Mouse (Mus musculus) left cerebral cortex, adult 9 months (tissue): ENCODE data around the gene Cpne9.
"Not testable (repeated sequence)": the region's sequence is repeated elsewhere in the genome, so short reads cannot be mapped to it uniquely, and the experiment has no call there.

Source experiments
- DNase-seq, 2 experiments: peaks; one replicate each; pipeline ENCODE4 v3.0.0; 2022; ENCODE audit warnings: low spot score in 2 of 2

The Cpne9 gene

GRCm38 (mm10) chr6:113289346-113289745 lies 7.2 kb downstream of the Cpne9 start:
- DNase-seq, result no peak

GRCm38 (mm10) chr6:113290346-113290745 lies 8.2 kb downstream of the Cpne9 start:
- no peak for DNase-seq

DNA sequence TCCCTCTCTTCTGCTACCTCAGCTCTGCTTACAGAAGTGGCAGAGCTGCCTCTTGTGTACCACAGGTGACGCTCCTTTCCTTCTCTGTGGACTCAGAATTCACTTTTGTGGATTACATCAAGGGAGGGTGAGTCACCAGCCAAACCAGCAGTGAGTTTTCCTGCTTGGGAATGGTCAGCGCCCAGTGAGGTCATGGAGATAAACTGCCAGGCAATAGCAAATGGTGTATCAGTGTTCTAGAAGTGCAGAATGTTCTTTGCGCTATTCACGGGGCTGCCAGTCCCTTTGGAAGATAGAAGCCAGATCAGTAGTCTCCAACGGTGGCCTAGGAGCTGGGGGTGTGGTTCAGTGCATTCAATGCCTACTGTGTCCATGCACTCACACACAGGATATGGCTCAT lies 10.8 kb downstream of the Cpne9 start:
- no peak for DNase-seq

- DNase-seq, result no peak
Observed at GRCm38 (mm10) chr6:113296046-113296445, 13.9 kb downstream of the Cpne9 start.

DNA sequence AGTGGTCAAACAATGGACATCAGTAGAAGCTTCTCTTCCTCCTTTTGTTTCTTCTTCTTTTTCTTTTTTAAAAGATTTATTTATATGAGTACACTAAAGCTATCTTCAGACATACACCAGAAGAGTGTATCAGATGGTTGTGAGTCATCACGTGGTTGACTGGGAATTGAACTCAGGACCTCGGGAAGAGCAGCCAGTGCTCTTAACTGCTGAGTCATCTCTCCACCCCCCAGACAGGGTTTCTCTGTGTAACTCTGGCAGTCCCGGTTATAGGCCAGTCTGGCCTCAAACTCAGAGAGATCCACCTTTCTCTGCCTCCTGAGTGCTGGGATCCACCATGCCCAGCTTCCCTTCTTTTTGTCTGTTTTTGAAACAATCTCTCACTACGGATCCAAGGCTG lies 14.5 kb downstream of the Cpne9 start:
- no peak for DNase-seq

GRCm38 (mm10) chr6:113301350-113301749 lies 19.2 kb downstream of the Cpne9 start:
- DNase-seq, result no peak

DNA sequence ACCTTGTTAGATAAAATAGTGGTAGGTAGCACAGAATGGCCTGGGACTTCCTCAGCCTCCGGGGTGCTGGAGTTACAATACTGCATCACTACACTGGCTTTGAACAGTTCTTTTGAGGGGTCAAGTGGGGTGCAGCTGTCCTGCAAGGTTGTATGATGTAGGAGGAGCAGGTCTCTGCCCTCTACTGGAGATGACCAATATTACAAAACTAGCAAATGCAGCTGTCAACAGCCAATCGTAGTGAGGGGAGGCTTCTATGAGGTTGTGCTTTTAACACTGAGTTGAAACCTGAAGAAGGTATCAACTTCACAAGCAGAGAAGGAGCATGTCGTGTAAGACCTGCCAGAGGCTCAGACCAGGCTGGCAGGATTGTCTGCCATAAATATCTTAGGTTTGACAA lies 20.2 kb downstream of the Cpne9 start:
- no peak for DNase-seq

DNA sequence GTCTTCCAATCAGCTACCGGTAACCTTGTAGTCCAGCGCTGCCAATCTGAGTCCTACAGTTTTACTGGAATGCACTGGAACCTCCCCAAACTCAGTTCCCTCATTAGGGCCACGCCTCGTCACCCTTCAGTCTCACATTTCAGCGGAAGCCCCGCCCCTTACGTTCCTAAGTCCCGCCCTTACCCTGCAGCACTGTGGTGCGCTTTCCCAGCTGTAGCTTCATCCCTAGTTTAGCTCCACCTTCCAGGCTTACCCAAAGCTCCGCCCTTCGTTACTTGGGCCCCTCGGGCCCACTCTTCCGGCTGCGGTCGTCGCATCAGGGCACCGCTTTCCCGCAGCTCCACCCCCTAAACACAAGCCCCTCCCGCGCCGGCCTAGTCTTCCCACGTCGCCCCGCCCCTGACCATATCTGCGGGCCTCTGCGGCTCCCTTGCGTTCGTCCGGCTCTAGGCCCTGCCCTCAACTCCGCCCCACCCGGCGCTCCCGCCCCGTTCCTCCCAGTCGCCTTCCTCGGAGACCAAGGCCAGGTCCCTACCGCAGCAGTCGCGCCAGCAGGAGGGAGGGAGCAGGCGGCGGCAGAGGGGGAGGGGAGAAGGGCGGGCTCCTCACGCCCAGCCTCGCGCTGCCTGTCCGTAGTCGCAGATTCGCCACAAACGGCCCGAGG lies 24.3 kb downstream of the Cpne9 start:
- DNase-seq, result peak; percentile 99

DNA sequence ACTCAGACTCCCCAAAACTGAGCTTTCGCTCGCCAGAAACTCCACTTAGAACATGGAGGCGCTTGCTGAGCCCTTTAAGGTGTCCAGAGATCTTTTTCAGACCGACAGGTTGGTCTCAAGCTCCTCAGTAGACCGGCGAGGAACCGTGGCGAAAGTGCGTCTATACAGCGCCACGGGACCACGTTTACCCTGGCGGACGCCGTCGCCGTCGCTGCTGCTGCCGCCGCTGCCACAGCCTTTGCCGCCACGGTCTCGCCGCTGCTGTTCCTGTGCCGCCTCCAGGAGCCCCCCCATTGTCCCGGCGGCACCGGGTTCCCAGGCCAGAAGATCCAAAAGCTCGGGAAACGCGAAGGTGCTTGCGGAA lies 24.9 kb downstream of the Cpne9 start, which contains the start of gene Brpf1:
Gene Brpf1, plus strand, starts transcription at position 152 of the 364 bp plus-strand sequence.
- no peak for DNase-seq

DNA sequence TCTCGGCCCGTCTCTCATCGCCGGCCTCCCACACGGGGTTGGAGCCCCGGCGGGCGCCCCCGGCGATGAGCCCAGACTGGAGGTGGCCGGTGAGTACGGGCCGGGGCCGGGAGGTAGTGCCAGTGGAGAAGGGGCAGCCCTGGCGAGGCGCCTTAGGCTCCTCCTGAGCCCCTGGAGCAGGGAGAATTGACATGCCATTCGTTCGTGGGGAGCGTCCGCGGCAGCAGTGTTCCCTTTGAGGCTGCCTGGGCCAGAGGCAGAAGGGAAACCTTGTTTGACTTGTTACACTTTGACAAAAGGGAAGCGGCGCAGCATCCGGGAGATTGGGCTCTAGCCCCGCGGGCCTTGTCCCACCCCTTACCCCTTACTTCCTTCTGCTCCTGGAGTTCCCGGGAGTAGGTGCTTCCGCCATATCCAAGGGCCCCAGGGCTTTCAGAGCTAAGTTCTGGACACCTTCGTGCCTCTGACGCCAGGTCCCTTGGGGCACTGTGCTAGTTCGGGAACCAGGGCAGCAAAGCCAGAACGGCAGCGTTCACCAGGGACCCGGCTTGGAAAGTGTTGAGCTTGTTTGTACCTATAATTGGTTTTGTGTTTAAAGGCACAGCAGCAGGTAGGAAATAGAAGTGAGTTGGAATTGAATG lies 25.5 kb downstream of the Cpne9 start:
- DNase-seq, result no peak

- DNase-seq, result peak in 1 of 2 experiments; percentile 59
Observed at GRCm38 (mm10) chr6:113308141-113308540, 26.0 kb downstream of the Cpne9 start.

GRCm38 (mm10) chr6:113315972-113316371 lies 33.9 kb downstream of the Cpne9 start:
- DNase-seq, result no peak

DNA sequence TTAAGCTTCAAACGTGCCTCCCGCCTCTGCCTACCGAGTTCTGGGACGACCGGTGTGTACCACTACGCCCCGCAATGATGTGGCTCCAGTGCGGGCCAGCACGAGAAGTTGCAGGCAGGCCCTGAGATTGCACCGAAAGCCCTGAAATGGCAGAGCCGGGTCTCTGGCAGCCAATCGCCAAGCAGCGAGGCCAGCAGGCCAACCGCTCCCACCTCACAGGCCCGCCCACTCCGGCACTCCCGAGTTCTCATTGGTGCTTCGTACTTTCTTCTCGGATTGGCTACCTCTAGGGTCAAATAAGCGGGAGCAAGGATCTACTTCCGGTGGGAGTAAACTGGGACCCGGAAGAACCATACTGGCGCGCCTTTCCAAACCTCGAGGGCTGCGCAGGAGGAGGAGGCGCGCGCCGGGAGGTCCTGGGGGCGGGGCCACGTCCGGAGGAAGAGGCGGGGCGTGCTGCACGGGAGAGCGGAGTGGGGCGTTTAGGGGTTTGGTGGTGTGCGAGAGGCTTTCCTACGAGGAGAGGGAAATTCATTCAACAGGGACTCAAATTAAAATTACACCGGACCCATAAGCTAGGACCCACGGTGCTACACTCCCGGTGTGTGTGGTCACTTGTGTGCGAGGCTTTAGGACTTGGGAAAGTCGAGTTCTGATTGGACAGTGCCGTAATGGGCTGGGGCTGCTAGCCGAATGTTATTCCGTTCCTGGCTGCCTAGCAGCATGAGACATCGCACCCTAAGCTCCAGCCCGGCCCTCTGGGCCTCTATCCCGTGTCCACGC lies 44.6 kb downstream of the Cpne9 start, which contains the start of gene Ogg1:
Gene Ogg1, plus strand, starts transcription at position 440 of the 783 bp plus-strand sequence.
- DNase-seq, result peak; percentile 99

- no peak for DNase-seq
Observed at GRCm38 (mm10) chr6:113329396-113329795, 47.3 kb downstream of the Cpne9 start.

GRCm38 (mm10) chr6:113330547-113330946 lies 48.4 kb downstream of the Cpne9 start:
- no peak for DNase-seq

GRCm38 (mm10) chr6:113331721-113332120 lies 49.6 kb downstream of the Cpne9 start:
- no peak for DNase-seq

DNA sequence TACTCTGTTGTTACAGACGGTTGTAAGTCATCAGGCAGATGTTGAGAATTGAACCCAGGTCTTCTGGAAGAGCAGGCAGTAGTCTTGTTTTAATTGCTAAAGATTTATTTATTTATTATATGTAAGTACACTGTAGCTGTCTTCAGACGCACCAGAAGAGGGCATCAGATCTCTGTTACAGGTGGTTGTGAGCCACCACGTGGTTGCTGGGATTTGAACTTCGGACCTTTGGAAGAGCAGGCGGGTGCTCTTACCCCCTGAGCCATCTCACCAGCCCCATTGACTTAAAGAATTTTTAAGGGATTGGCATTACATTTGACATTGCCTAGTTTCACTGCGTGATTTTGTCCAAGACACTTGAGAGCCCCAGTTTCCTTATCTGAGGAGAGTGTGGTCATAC lies 50.6 kb downstream of the Cpne9 start:
- not testable (repeated sequence) for DNase-seq

DNA sequence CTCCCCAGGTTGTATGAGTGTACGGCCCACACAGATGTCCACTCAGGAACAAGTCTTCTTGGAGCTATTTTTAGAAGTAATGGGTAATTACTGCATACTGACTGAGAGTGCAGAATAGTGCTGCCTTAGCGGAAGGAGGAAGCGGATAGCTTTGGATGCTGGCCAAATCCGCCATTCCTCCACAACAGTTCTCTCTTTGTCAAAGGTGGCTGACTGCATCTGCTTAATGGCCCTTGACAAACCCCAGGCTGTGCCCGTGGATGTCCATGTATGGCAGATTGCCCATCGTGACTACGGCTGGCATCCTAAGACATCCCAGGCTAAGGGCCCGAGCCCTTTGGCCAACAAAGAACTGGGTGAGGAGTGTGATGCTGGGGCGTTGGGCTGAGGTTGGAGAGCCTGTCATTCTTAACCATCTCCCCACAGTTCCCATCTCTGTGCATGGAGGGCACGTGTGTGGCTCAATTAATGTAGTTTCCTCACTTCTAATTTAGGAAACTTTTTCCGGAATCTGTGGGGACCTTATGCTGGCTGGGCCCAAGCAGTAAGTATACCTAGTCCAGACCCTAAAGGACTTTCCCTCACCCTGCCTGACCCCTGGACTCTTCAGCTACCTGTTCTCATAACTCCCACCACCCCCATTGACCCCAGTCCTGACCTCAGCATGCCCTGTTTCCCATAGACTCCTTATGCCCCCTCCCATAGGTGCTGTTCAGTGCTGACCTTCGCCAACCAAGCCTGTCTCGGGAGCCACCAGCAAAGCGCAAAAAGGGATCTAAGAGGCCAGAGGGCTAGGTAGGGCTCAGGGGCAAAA lies 51.2 kb downstream of the Cpne9 start:
- DNase-seq, result peak in 1 of 2 experiments; percentile 73

DNA sequence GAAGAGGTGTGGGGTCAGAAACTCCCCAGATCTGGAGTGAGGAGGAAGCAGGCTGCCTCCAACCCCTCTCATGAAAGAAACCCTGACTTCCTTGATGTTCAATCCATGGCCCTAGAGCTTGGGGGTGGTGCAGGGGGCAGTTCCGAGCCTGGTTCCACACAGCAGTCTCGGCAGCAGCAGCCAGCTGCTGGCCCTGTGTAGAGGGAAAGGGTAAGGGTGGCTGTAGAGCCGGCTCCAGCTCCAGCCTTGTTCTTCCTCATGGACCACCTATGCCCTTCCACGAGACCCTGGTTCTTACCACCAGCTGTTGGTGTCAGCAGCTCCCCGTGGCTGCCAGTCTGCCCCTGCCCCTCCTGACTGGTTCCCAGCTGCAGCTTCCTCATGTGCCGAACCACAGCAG lies 52.1 kb downstream of the Cpne9 start:
- no peak for DNase-seq

DNA sequence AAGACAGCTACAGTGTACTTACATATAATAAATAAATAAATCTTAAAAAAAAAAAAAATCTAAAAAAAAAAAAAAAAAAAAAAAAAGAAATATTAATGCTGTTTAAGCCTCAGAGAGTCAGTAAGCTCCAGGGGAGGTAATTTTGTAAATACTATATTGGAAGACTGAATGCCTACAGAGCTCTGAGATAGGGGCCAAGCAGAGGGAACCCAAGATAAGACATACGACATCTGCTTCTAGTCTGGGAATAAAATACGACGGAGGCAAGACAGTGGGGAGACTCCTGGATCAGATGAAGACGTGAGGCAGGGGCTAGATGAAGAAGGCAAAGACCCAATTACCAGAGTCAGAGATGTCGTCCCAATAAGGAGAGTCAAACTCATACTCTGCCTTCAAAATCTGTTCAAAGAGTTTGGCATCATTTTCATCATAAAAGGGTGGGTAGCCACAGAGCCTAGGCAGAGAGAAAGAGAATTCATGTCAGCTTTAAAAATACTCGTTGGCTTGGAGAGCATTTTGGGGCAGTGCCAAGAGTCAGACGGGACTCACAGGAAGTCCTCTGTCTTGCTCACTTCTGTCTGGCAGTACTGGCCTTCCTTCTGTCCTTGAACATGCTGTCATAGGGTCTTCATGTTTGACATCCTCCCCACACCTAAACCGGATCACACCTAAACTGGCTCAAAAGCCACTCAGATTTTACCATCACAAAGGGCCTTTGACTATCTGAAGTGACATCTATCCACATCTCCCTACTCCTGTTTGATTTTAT lies 54.9 kb downstream of the Cpne9 start:
- no peak for DNase-seq

DNA sequence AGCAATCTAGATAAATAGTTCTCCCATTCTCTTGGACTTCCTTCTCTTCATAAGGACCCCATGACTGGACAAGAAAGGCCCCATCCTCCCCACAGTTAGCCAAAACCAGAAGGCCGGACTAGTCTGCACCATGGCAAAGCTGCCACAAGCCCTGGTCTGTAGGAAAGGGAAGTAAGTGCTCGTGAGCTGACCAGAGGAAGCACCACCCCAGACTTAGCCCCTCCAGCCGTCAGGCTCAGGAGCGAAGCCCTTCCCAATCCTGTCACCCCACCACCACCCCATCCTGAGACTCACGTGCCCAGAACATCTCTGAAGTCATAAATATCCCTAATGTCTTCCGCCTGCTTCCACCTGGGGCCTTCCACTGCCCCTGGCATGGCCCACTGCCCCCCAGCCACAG lies 59.5 kb downstream of the Cpne9 start:
- no peak for DNase-seq
